Mouse (Mus musculus) neural tube, embryonic 14.5 days (tissue): ENCODE measurements around the gene Pdcd6ip. TPM values are rescaled to one million over a fixed set of nuclear protein-coding genes. Genes with fewer than 3 reads are reported as not detected.
"Not testable (repeated sequence)": the region's sequence is repeated elsewhere in the genome, so short reads cannot be mapped to it uniquely, and the experiment has no call there.

Source experiments
- ATAC-seq: fragments of 200-750 bp; cut with Nextera tagmentation; 2 replicates; pipeline ENCODE4 v1.8.0; 2017; ENCODE audit warnings: low read depth, mild to moderate bottlenecking, moderate TSS enrichment, moderate library complexity
- H3K27ac ChIP-seq: fragments of 300-500 bp; sonication (generic); 2 replicates; pipeline ENCODE4 v1.5.1; 2014; ENCODE audit warnings: low read depth, mild to moderate bottlenecking, control low read depth, low read length, moderate library complexity, mixed read lengths
- H3K27me3 ChIP-seq: fragments of 300-500 bp; sonication (generic); 2 replicates; pipeline ENCODE4 v1.6.1; 2014; ENCODE audit warnings: low read length; ENCODE audit not compliant: control insufficient read depth, insufficient read depth
- H3K36me3 ChIP-seq: fragments of 300-500 bp; sonication (generic); 2 replicates; pipeline ENCODE4 v1.6.1; 2014; ENCODE audit warnings: low read length, mixed read lengths; ENCODE audit not compliant: control insufficient read depth, insufficient read depth
- H3K4me1 ChIP-seq: fragments of 300-500 bp; sonication (generic); 2 replicates; pipeline ENCODE4 v1.6.1; 2014; ENCODE audit warnings: low read length; ENCODE audit not compliant: control insufficient read depth, insufficient read depth
- H3K4me2 ChIP-seq: fragments of 300-500 bp; sonication (generic); 2 replicates; pipeline ENCODE4 v1.6.1; 2014; ENCODE audit warnings: mild to moderate bottlenecking, low read depth, low read length, control low read depth
- H3K4me3 ChIP-seq: fragments of 300-500 bp; sonication (generic); 2 replicates; pipeline ENCODE4 v1.5.1; 2014; ENCODE audit warnings: low read depth, low read length, control low read depth, mixed read lengths
- H3K9ac ChIP-seq: fragments of 300-500 bp; sonication (generic); replicated peaks from 2 replicates; pipeline ENCODE4 v1.6.1; 2014; ENCODE audit warnings: low read depth, mild to moderate bottlenecking, control low read depth, low read length, mixed read lengths
- H3K9me3 ChIP-seq: fragments of 300-500 bp; sonication (generic); 2 replicates; pipeline ENCODE4 v1.6.1; 2016; ENCODE audit warnings: low read length; ENCODE audit not compliant: control insufficient read depth
- WGBS: fragments of 180-500 bp; shearing (Covaris S2); extraction: QIAGEN DNeasy Blood & Tissue Kit; methylation state at CpG from one replicate; pipeline ENCODE4 v1.1.7; 2014; 5-methylcytosine and 5-hydroxymethylcytosine counted together
- polyA plus RNA-seq: library from polyadenylated mRNA; unstranded; fragments of >200 nt; fragmentation: Nextera tagmentation; extraction: Ambion mirVana; gene quantifications from 2 replicates; pipeline ENCODE4 v1.2.1, GENCODE M21; 2014

Gene Pdcd6ip
- polyA plus RNA-seq, 1 experiment from 2014 or later = 28.6 TPM

DNA sequence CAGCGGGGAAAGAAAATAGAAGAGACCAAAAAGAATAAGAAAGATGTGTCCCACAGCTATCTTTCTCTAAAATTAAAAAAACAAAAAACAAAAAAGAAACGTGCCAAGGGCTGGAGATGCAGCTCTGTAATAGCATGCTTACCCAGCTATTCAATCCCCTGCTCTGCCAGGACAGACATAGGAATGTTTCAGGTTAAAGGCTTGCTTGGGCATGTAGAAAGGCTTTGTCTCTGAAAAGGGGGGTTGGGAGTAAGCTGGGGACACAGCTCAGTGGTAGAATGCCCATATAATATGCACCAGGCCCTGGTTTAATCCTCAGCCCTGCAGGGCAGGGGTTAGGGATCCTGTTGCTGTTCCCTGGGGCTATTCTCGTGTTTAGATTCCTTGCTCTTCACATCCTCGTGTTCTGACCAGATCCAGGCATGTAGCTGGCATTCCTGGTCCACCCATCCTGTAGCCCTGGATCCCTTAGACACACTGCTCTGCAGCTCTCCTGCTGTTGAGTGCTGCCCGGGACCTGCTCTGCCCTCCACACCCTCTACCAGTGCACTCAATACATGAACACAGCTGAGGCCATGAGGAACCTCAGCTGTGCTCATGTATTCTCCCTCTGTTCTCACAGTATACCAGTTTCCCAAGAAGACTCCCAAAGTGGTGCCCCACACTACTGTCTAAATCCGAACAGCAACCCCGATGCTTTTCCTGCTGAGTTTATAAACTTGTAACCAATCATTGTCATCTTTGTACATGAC is 37.8 kb downstream of the Pdcd6ip start:
- Histone ChIP-seq H3K4me1 (no peaks in the 10 kb centered on the region), H3K27ac (no peak overlapping the region), H3K27me3 (no peaks in the 10 kb centered on the region), H3K9me3 (peaks cover 2% of the 10 kb centered on the region; the same call in 1 of the 2 replicates), H3K4me3 (no peak overlapping the region), H3K9ac (no peak overlapping the region), H3K36me3 (peaks cover 45% of the 10 kb centered on the region), H3K4me2 (no peak overlapping the region)
- WGBS = 94% methylated on average over 7 of the region's 7 CpGs
- ATAC-seq = no peak

DNA sequence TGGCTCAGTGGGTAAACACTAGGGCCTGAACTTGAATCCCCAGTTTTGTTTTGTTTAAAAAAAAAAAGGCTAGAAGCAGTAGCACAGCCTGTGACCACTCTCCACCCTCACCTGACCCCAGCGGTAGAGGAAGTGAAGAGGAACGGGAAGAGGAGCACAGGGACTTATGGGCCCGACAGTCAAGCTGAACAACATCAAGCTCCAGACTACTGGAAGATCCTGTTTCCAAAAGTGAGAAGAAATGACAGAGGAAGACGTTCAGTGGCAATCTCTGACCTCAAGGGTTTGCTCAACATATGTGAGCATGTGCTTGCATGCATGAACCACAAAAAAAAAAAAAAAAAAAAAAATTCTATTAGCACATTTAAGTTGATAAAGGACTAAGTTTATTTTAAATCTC is 44.6 kb downstream of the Pdcd6ip start:
- WGBS = 91% methylated on average over 4 of the region's 4 CpGs
- Histone ChIP-seq H3K27ac (no peak overlapping the region), H3K36me3 (peaks cover 37% of the 10 kb centered on the region), H3K4me1 (no peaks in the 10 kb centered on the region), H3K4me3 (no peak overlapping the region), H3K4me2 (no peak overlapping the region), H3K9me3 (peaks cover 2% of the 10 kb centered on the region; the same call in 1 of the 2 replicates), H3K9ac (no peak overlapping the region), H3K27me3 (no peaks in the 10 kb centered on the region)
- no peak for ATAC-seq

DNA sequence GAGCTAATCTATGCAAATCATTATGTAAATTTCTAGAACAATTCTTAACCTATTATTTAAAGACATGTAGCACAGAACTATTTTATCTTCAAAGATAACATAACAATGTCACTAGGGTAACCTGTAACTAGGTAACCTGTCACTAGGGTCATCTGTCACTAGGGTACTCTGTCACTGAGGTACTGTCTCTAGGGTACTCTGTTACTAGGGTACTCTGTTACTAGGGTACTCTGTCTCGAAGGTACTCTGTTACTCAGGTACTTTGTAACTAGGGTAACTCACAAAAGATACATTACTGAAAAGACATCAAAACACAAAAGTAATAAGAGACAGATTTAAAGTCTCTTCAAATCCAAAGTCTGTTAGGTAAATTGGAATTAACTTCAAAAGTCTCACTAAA is 50.2 kb downstream of the Pdcd6ip start:
- WGBS = 95% methylated on average over 1 of the region's 1 CpGs
- ATAC-seq = no peak
- no peak overlapping the region for H3K9ac ChIP-seq
- H3K36me3 ChIP-seq = peaks cover 47% of the 10 kb centered on the region
- H3K4me2 ChIP-seq = no peak overlapping the region
- no peak overlapping the region for H3K4me3 ChIP-seq
- H3K4me1 ChIP-seq = no peaks in the 10 kb centered on the region
- H3K27ac ChIP-seq = no peak overlapping the region
- no peaks in the 10 kb centered on the region for H3K9me3 ChIP-seq
- H3K27me3 ChIP-seq = no peaks in the 10 kb centered on the region

DNA sequence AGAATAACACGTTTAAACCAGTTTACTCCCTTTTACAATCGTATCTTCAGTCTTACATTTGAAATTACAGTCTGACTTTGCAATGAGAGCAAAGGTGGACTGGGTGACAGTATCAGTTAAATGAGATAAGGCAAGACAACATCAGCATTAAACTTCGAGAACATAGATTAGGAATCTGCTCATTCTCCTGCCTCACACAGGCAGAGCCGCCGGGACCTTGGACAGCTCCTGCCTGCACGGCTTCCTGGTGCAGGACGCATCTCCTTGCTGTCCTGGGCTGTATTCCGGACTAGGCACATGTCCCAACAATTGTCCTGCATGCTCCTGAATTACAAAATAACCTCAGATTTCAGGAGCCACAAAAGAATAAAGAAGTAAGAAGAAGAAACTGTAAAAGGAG is 54.5 kb downstream of the Pdcd6ip start:
- Histone ChIP-seq H3K27ac (no peak overlapping the region), H3K4me3 (no peak overlapping the region), H3K27me3 (no peaks in the 10 kb centered on the region), H3K9me3 (no peaks in the 10 kb centered on the region), H3K36me3 (peaks cover 24% of the 10 kb centered on the region), H3K9ac (no peak overlapping the region), H3K4me1 (no peaks in the 10 kb centered on the region), H3K4me2 (no peak overlapping the region)
- no peak for ATAC-seq
- WGBS = 86% methylated on average over 8 of the region's 8 CpGs

DNA sequence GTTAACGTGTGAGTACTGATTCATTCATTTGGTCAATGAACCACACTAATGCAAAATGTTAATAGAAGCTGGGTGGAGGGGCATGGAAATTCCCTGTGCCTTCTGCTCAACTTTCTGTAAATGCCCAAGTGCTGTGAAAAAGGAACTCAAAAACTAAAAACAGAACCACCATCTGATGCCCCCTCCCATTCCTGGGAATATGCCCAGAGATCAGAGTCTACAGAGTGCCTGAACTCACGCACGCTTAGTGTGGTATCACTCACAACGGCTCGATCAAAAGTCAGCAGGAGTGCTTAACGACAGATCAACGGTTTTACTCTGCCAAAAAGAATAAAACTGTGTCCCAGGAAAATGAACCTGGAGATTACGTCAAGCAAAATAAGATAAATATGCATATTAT is 57.3 kb downstream of the Pdcd6ip start:
- ATAC-seq = no peak

DNA sequence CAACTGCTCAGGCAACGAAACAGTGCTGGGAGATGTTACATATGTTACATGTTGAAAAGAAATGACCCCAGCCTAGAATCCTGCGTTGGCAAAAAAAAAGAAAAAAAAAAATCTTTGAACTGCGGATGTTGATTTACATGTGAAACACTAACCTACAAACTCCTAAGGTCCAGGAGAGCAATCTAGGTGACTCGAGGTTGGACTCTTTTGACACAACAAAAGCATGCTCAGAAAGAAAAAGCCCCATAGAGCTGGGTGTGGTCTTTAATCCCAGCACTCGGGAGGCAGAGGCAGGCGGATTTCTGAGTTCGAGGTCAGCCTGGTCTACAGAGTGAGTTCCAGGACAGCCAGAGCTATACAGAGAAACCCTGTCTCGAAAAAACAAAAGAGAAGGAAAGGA is 58.8 kb downstream of the Pdcd6ip start:
- H3K9ac ChIP-seq, H3K36me3 ChIP-seq, ATAC-seq, H3K9me3 ChIP-seq, H3K4me2 ChIP-seq, H3K27ac ChIP-seq, H3K4me1 ChIP-seq, H3K4me3 ChIP-seq, H3K27me3 ChIP-seq: not testable (repeated sequence)
- 84% methylated on average over 8 of the region's 8 CpGs for whole genome bisulfite sequencing

More for the DNA sequence above, 57.3 kb downstream of the Pdcd6ip start:
- Histone ChIP-seq H3K9ac (no peak overlapping the region), H3K27ac (no peak overlapping the region), H3K36me3 (peaks cover 16% of the 10 kb centered on the region), H3K9me3 (no peaks in the 10 kb centered on the region), H3K4me2 (no peak overlapping the region), H3K27me3 (no peaks in the 10 kb centered on the region), H3K4me3 (no peak overlapping the region), H3K4me1 (no peaks in the 10 kb centered on the region)
- 80% methylated on average over 8 of the region's 8 CpGs for WGBS

DNA sequence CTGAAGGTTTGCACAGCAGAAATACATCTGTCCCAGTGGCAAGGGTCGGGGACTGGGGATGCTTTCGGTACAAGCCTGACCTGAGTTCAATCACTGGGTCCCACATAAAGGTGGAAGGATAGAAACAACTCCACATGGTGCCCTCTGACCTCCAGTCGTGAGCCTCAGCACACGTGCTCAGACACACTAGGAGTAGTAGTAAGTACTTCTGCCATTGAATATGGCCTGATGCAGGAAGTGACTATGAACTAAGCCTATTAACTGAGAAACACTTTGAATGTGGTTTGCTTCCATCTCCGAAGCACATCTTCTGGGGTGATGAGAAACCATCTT is 62.3 kb downstream of the Pdcd6ip start:
- WGBS = 42% methylated on average over 5 of the region's 5 CpGs
- Histone ChIP-seq H3K4me3 (no peak overlapping the region), H3K4me1 (no peaks in the 10 kb centered on the region), H3K9ac (no peak overlapping the region), H3K36me3 (no peaks in the 10 kb centered on the region), H3K27me3 (no peaks in the 10 kb centered on the region), H3K27ac (no peak overlapping the region), H3K4me2 (no peak overlapping the region), H3K9me3 (no peaks in the 10 kb centered on the region)
- ATAC-seq = peak; percentile 48; the same call in 1 of the 2 replicates

DNA sequence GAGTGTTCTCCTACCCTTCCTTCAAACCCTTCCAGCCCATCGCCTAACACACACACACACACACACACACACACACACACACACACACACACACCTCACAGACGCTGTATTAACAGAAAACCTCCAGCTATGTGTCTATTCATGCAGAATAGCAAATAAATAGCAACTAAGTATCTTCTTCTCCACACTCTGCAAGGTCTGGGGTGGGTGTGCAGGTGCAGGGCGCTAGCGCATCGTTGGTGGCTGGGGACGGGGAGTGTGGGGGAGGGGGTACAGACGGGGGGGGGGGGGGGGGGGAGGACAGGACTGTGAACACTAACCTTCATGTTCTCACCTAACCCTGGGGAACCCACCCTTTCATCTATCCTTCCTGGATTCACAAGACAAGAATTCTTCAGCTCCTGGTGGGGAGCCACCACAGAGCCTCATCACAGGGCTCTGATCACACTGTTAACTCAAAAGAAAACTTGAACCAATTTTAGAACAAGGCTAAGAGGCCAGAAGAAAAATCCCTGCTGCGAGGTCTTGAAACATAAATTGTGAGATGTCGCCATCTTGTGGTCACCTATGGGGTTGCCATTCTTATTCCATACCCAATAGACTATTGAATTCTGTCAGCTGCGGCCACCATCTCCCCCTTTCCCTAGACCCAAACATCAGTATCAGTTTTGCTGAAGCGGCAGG is 62.8 kb downstream of the Pdcd6ip start:
- no peak overlapping the region for H3K4me2 ChIP-seq
- H3K4me1 ChIP-seq = no peaks in the 10 kb centered on the region
- peak; percentile 42; the same call in 1 of the 2 replicates for ATAC-seq
- no peak overlapping the region for H3K27ac ChIP-seq
- no peak overlapping the region for H3K4me3 ChIP-seq
- H3K27me3 ChIP-seq = no peaks in the 10 kb centered on the region
- 24% methylated on average over 9 of the region's 11 CpGs for WGBS
- no peak overlapping the region for H3K9ac ChIP-seq
- H3K36me3 ChIP-seq = no peaks in the 10 kb centered on the region
- no peaks in the 10 kb centered on the region for H3K9me3 ChIP-seq

DNA sequence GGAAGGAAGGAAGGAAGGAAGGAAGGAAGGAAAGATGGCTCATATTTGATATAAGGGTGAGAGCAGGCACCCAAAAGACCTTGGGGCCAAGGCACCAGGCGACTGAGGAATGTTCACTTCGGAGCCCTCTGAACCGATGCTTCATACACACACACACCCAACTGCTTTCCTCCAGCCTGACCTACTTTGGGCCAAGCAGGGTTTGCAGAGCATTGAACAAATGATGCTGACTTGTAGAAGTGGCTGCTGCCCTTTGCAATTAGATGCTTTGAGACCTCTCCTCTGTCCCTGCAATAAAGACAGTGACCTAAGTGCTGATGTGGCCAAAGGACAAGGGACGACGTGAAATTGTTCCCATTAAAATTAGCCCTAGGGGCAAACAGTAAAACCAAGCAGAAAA is 63.4 kb downstream of the Pdcd6ip start:
- no peak for ATAC-seq
- no peaks in the 10 kb centered on the region for H3K4me1 ChIP-seq
- no peak overlapping the region for H3K27ac ChIP-seq
- H3K36me3 ChIP-seq = no peaks in the 10 kb centered on the region
- H3K27me3 ChIP-seq = no peaks in the 10 kb centered on the region
- H3K9me3 ChIP-seq = no peaks in the 10 kb centered on the region
- no peak overlapping the region for H3K4me2 ChIP-seq
- WGBS = 56% methylated on average over 5 of the region's 5 CpGs
- H3K9ac ChIP-seq = no peak overlapping the region
- H3K4me3 ChIP-seq = no peak overlapping the region
